Mouse (Mus musculus) intestine, embryonic 14.5 days (tissue): ENCODE measurements around the gene Krtap6-2. TPM values are rescaled to one million over a fixed set of nuclear protein-coding genes. Genes with fewer than 3 reads are reported as not detected.

ENCODE experiments used
- polyA plus RNA-seq: library from polyadenylated mRNA; unstranded; fragments of >200 nt; fragmentation: Nextera tagmentation; extraction: Ambion mirVana; gene quantifications from 2 replicates; pipeline ENCODE4 v1.2.1, GENCODE M21; 2014

The Krtap6-2 gene
- polyA plus RNA-seq, 1 experiment from 2014 or later: not detected

Other genes with a start within 250 kb of the Krtap6-2 start
- not detected in 2 replicates for gene 1110057P08Rik, start 245.4 kb downstream of the Krtap6-2 start, polyA plus RNA-seq
- not detected in 2 replicates for gene Krtap20-2, start 214.2 kb downstream of the Krtap6-2 start, polyA plus RNA-seq
- gene Krtap21-1, start 16.2 kb downstream of the Krtap6-2 start, polyA plus RNA-seq: not detected in 2 replicates
- not detected in 2 replicates for gene Krtap8-1, start 67.8 kb upstream of the Krtap6-2 start, polyA plus RNA-seq
- not detected in 2 replicates for gene Krtap7-1, start 88.2 kb upstream of the Krtap6-2 start, polyA plus RNA-seq
- not detected in 2 replicates for gene Krtap11-1, start 151.1 kb upstream of the Krtap6-2 start, polyA plus RNA-seq